Mouse (Mus musculus): ENCODE results near the gene Cacna1g.

GRCm38 (mm10) chr11:94449886-94450285, 24.1 kb downstream of the Cacna1g start:
- TF ChIP-seq CTCF (IDR thresholded peaks at IDR 0.05; ENCODE audit: low read depth, low read length): no peak
- no peak for TF ChIP-seq TAL1 (conservative IDR thresholded peaks at IDR 0.05; ENCODE audit: low read depth, low read length)
- no peak for TF ChIP-seq GATA1 (IDR thresholded peaks at IDR 0.05; ENCODE audit: borderline replicate concordance, low read length)
